Mouse (Mus musculus): ENCODE data around the gene Rfk. TPM values are rescaled to one million over a fixed set of nuclear protein-coding genes. Genes with fewer than 3 reads are reported as not detected.

Gene Rfk
- total and polyA plus RNA-seq, 2 experiments: 43.8 to 53.3 TPM

DNA sequence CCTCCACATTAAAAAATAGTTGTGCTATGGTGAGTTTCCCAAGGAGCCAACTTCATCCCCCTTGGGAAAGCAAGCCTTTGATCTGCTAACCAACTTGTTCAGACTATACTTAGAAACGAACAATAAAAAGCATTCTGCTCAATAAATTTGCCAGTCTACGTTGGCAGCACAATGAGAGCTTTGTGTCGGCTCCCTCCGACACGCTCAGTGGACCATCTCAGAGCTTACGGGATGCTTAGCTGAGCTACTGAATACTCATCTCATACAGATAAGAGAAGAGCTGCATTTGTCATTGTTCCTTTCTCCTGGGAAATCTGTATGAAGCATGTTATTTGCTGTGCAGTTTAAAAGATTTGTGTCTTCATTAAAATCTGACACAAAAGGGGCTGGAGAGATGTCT is 7.4 kb upstream of the Rfk start:
- TF ChIP-seq POLR2A (IDR thresholded peaks at IDR 0.05; ENCODE audit: extremely low read depth, insufficient read depth, low read length) (no peak), CTCF (IDR thresholded peaks at IDR 0.05; ENCODE audit: low read depth, low read length) (no peak)
- Histone ChIP-seq H3K4me3 (ENCODE audit: insufficient read depth, low read depth, low read length) (no peak overlapping the region), H3K9ac (ENCODE audit: low read depth, low read length) (no peak overlapping the region), H3K27ac (replicated peaks; ENCODE audit: insufficient read depth, low read depth, low read length) (no peak overlapping the region), H3K79me2 (ENCODE audit: control insufficient read depth, insufficient read depth, low read length) (no peaks in the 10 kb centered on the region), H3K4me1 (ENCODE audit: control insufficient read depth, insufficient read depth, low read length) (no peaks in the 10 kb centered on the region), H3K36me3 (ENCODE audit: control insufficient read depth, insufficient read depth, low read length) (no peaks in the 10 kb centered on the region), H3K27me3 (ENCODE audit: control insufficient read depth, insufficient read depth, low read length) (no peaks in the 10 kb centered on the region)
- no peak for DNase-seq (ENCODE audit: extremely low read depth, low read depth, low spot score)
- WGBS: 88% methylated on average over 6 of the region's 6 CpGs

DNA sequence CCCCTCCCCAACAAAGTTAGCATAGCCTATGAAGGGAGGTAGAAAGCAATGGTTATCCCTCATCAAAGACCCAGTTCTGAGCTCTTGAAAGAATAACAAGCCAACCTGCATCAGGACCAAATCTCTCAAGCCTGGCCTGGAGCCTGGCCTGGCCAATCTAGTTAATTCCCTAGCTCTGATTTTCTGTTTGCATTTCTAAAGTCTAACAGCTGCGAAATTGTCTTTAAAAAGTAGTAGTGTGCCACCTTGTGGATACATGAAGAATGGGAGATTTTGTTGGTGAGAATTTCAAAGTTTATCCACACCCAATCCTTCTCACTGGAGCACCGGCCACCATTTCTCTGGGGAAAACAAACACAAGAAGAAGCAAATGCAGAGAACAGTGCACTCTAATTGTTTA is 5.4 kb upstream of the Rfk start:
- Histone ChIP-seq H3K27me3 (ENCODE audit: control insufficient read depth, insufficient read depth, low read length) (no peaks in the 10 kb centered on the region), H3K9ac (ENCODE audit: low read depth, low read length) (no peak overlapping the region), H3K4me3 (ENCODE audit: insufficient read depth, low read depth, low read length) (no peak overlapping the region), H3K4me1 (ENCODE audit: control insufficient read depth, insufficient read depth, low read length) (no peaks in the 10 kb centered on the region), H3K36me3 (ENCODE audit: control insufficient read depth, insufficient read depth, low read length) (no peaks in the 10 kb centered on the region), H3K27ac (replicated peaks; ENCODE audit: insufficient read depth, low read depth, low read length) (no peak overlapping the region), H3K79me2 (ENCODE audit: control insufficient read depth, insufficient read depth, low read length) (no peaks in the 10 kb centered on the region)
- TF ChIP-seq POLR2A (IDR thresholded peaks at IDR 0.05; ENCODE audit: extremely low read depth, insufficient read depth, low read length) (no peak), CTCF (IDR thresholded peaks at IDR 0.05; ENCODE audit: low read depth, low read length) (peak; percentile 31; the same call in 1 of the 2 replicates)
- DNase-seq (ENCODE audit: extremely low read depth, low read depth, low spot score): peak; percentile 46
- WGBS: 4% methylated on average over 2 of the region's 2 CpGs

DNA sequence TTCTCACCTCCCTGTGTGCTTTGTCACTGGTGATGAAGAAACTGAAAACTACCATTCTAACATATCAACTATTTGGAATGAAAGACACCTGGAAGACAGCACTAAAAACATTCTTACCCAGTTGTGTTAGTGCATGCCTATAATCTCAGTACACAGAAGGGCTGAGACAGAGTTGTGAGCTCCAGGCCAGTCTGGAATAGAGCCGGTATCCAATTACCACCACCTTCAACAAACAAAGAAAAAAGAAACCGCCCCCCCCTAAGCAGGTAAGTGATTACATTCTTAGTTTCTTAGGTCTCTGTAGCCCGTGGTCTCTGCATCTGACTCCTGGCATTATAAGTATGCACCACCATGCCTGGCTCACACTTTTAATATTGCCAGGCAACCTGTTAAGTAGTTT is 977 bp upstream of the Rfk start:
- WGBS: 25% methylated on average over 3 of the region's 3 CpGs
- no peaks in the 10 kb centered on the region for H3K27me3 ChIP-seq (ENCODE audit: control insufficient read depth, insufficient read depth, low read length)
- no peak overlapping the region for H3K9ac ChIP-seq (ENCODE audit: low read depth, low read length)
- H3K4me1 ChIP-seq (ENCODE audit: control insufficient read depth, insufficient read depth, low read length): peaks cover 4% of the 10 kb centered on the region; the same call in 1 of the 2 replicates
- H3K79me2 ChIP-seq (ENCODE audit: control insufficient read depth, insufficient read depth, low read length): no peaks in the 10 kb centered on the region; the same call in 1 of the 2 replicates
- DNase-seq (ENCODE audit: extremely low read depth, low read depth, low spot score): no peak
- H3K36me3 ChIP-seq (ENCODE audit: control insufficient read depth, insufficient read depth, low read length): peaks cover 8% of the 10 kb centered on the region; the same call in 1 of the 2 replicates
- no peak overlapping the region for H3K4me3 ChIP-seq (ENCODE audit: insufficient read depth, low read depth, low read length)
- TF ChIP-seq CTCF (IDR thresholded peaks at IDR 0.05; ENCODE audit: low read depth, low read length) (no peak), POLR2A (IDR thresholded peaks at IDR 0.05; ENCODE audit: extremely low read depth, insufficient read depth, low read length) (no peak)
- no peak overlapping the region for H3K27ac ChIP-seq (replicated peaks; ENCODE audit: insufficient read depth, low read depth, low read length)

DNA sequence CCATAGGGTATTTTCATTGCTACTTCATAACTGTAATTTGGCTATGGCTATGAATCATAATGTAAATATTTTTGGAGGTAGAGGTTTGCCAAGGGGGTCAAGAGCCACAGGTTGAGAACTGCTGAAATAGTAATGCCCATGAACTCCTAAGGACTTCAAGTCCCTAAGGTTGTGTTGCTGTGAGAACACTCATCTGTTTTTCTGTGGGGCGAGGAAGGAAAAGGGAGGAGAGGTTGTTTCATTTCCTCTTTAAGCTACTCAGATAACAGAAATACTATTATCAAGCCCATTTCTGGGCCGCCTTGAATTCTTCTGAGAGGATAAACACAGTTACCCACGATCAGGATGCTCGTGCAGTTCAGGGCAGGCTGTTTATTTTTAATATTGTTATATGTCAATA is 3.0 kb downstream of the Rfk start:
- Histone ChIP-seq H3K36me3 (ENCODE audit: control insufficient read depth, insufficient read depth, low read length) (peaks cover 27% of the 10 kb centered on the region), H3K27ac (replicated peaks; ENCODE audit: insufficient read depth, low read depth, low read length) (no peak overlapping the region), H3K4me3 (ENCODE audit: insufficient read depth, low read depth, low read length) (no peak overlapping the region), H3K9ac (ENCODE audit: low read depth, low read length) (no peak overlapping the region), H3K79me2 (ENCODE audit: control insufficient read depth, insufficient read depth, low read length) (no peaks in the 10 kb centered on the region; the same call in 1 of the 2 replicates), H3K4me1 (ENCODE audit: control insufficient read depth, insufficient read depth, low read length) (peaks cover 4% of the 10 kb centered on the region; the same call in 1 of the 2 replicates), H3K27me3 (ENCODE audit: control insufficient read depth, insufficient read depth, low read length) (no peaks in the 10 kb centered on the region)
- 66% methylated on average over 4 of the region's 4 CpGs for WGBS
- peak; percentile 14 for DNase-seq (ENCODE audit: extremely low read depth, low read depth, low spot score)
- no peak for TF ChIP-seq CTCF (IDR thresholded peaks at IDR 0.05; ENCODE audit: low read depth, low read length)
- no peak for TF ChIP-seq POLR2A (IDR thresholded peaks at IDR 0.05; ENCODE audit: extremely low read depth, insufficient read depth, low read length)

DNA sequence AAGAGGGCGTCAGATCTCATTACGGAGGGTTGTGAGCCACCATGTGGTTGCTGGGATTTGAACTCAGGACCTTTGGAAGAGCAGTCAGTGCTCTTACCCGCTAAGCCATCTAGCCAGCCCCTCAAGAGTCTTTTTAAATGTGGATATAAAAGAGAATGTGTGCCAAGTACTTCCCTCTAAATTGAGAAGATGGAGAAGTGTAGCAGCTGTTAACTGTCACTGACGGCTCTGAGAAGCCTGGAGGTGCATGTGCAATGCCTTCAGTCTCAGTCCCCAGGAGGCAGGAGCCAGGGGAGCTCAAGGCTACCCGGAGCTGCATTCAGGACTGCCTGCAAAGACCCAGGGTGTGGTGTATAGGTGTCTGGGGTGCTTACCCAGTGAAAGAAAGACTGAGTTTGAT is 4.1 kb downstream of the Rfk start:
- Histone ChIP-seq H3K4me3 (ENCODE audit: insufficient read depth, low read depth, low read length) (no peak overlapping the region), H3K4me1 (ENCODE audit: control insufficient read depth, insufficient read depth, low read length) (peaks cover 4% of the 10 kb centered on the region; the same call in 1 of the 2 replicates), H3K79me2 (ENCODE audit: control insufficient read depth, insufficient read depth, low read length) (no peaks in the 10 kb centered on the region; the same call in 1 of the 2 replicates), H3K9ac (ENCODE audit: low read depth, low read length) (no peak overlapping the region), H3K27ac (replicated peaks; ENCODE audit: insufficient read depth, low read depth, low read length) (no peak overlapping the region), H3K27me3 (ENCODE audit: control insufficient read depth, insufficient read depth, low read length) (no peaks in the 10 kb centered on the region), H3K36me3 (ENCODE audit: control insufficient read depth, insufficient read depth, low read length) (peaks cover 27% of the 10 kb centered on the region)
- no peak for TF ChIP-seq CTCF (IDR thresholded peaks at IDR 0.05; ENCODE audit: low read depth, low read length)
- TF ChIP-seq POLR2A (IDR thresholded peaks at IDR 0.05; ENCODE audit: extremely low read depth, insufficient read depth, low read length): no peak
- no peak for DNase-seq (ENCODE audit: extremely low read depth, low read depth, low spot score)
- 85% methylated on average over 5 of the region's 5 CpGs for WGBS

DNA sequence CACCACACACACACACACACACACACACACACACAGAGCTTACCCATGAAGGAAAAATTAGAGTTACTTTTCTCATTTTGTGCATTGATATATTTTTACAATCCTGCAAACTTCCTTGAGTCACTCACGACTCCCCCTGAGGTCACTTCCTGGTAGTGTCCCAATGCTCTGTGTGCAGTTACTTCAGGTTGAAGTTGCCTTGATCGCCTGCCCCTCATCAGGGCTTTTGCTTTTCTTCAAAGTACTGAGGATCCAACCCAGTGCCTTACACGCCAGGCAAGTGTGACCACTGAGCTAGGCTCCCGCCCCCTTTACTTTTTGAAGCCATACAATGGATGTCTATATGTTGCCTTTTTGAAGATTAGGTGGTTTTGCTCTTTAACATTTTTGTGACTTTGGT is 6.1 kb downstream of the Rfk start:
- Histone ChIP-seq H3K27me3 (ENCODE audit: control insufficient read depth, insufficient read depth, low read length) (no peaks in the 10 kb centered on the region), H3K9ac (ENCODE audit: low read depth, low read length) (no peak overlapping the region), H3K79me2 (ENCODE audit: control insufficient read depth, insufficient read depth, low read length) (no peaks in the 10 kb centered on the region; the same call in 1 of the 2 replicates), H3K4me3 (ENCODE audit: insufficient read depth, low read depth, low read length) (no peak overlapping the region), H3K4me1 (ENCODE audit: control insufficient read depth, insufficient read depth, low read length) (no peaks in the 10 kb centered on the region; the same call in 1 of the 2 replicates), H3K27ac (replicated peaks; ENCODE audit: insufficient read depth, low read depth, low read length) (no peak overlapping the region), H3K36me3 (ENCODE audit: control insufficient read depth, insufficient read depth, low read length) (peaks cover 27% of the 10 kb centered on the region)
- DNase-seq (ENCODE audit: extremely low read depth, low read depth, low spot score): no peak
- TF ChIP-seq CTCF (IDR thresholded peaks at IDR 0.05; ENCODE audit: low read depth, low read length): no peak
- no peak for TF ChIP-seq POLR2A (IDR thresholded peaks at IDR 0.05; ENCODE audit: extremely low read depth, insufficient read depth, low read length)
- WGBS: 84% methylated on average over 4 of the region's 4 CpGs
